Mouse (Mus musculus): ENCODE measurements around the gene Csnk1d.

The Csnk1d gene

DNA sequence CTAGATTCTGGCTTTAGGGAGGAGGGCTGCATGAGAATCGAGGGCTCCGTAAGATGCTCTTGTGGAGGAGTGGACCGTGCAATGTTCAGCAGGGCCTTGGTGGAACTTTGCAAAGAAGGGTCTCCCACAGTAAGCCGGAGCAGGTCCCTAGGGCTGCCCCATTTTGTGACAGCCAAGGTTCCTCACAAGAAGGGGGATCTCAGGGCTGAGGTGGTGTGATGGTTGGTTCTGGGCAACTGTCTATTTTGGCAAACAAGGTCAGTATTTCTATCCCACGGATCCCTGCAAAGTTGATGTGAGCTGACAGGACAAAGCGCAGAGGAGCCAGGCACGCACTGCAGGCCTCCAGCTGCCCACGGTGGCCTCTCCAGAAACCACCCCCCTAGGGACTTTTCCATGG is 39.9 kb downstream of the Csnk1d start:
- no peak for DNase-seq

DNA sequence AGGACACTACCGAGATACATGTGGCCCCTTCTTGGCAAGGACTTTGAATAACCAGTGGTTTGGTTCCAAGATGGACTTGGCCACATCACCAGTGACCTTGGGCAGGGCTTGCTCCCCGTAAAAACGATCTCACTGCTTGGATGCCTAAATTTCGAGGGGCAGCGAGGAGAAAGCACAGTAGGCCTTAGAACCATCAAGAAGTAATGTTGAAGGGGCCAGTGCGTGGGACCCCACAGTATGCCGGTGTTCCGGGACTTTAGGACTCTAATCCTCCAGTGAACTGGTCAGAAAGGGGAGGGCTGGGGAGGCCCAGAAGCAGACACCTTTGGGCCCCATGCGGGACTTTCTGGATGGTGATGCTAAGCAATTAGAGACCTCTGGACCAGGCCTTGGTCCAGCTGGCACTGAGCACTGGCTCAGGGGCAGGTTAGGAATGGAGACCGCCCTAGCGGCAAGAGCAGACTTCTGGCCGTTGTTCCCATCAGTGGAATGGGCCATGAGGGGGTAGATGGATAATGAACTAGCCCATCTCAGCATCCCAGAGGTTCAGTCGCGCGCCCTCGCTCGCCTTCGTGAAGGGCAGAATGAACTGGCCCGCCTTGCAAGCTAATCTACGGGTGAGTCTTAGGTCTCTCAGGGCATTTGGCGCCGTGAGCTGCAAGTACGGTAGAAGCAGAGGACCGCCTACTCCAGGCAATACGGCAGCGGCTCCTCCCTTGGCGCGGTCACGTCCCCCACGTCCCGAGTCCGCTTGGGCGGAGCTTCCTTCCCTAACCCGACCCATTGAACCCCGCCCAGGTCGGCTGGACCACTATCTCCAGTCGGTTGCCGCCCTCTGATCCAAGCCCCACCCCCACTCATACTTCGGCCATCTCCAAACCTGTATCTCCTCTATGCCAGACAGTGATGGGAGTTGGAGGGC is 40.6 kb downstream of the Csnk1d start:
- peak; percentile 86 for DNase-seq

DNA sequence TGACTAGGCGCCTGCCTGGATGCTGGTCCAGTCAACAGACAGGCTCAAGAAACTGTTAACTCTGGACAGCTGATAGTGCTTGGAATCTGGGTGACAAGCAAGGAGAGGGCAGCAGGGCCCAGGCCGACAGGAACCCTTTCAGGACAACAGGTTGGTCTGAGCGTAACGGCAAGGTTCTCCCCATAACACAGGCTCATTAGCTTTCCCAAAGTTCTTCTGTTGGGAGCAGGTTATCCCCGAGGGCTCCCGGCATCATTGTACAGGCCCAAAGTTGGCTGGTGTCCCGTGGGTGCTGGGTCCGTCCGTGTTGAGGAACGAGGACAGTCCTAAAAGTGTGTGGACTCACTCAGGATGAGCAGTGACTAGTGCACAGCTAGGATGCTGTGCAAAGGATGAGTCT is 41.3 kb downstream of the Csnk1d start:
- DNase-seq, result no peak

DNA sequence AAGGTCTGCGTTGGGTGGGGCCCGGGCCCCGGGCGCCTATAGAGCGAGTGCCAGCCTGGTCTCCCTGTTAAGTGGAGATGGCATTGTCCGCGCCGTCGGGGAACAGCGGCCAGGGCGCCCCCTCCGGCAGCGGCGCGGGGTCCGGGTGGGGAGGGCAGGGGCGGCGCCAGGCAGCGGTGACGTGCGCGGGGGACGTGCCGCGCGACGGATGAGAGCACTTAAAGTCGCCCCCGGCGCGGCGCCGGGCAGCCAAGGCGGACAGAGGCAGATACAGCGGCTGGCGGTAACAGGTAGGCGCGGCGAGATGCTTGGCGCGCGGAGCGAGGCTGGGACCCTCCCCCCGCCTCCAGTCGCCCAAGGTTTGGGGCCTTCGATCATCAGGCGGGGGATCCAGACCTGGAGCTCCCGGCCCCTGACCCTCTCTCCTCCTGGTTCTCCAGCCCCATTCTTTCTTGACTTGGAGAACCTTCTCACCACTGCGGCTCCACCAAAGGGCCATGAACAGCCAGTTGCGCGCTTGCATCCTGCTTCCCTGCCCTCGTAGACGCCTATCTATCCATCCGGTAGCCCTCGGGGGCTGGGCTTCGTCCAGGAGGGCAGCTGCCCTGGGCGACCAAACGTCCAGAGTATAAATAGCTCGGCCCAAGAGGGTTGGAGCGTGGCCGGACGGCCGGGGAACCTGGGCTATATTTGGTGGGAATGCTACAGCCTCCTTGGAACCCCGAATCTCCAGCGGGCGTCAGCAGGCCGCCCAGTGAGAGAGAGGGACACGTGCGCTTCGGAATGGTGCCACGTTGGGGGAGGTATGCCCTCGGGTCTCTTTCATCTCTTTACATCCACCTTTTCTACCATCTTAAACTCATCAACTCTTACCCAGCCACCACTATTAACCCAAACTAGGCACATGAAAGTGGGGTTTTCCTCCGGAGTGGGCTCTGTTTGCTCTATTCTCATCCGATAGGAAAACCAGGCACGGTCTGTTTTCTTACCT is 42.0 kb downstream of the Csnk1d start:
- DNase-seq, result no peak

DNA sequence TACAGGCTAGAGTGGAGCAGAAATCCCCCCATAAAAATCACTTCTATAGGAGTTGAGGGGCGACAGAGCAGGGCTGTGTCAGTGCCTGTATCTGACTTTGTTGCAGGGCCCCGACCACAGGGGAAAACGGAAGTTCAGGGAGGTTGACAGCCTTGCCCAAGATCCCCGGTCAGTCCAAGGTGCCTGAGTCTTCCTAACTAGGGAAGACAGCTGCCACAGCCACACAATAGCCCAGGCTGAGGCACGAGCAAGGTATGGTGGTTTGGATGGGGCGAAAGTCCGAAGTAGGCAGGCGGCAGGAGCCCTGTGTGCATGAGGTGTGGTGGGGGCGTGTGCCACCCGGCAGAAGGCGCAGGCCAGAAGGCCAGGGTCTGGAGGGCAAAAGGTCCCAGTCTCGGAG is 42.8 kb downstream of the Csnk1d start, which contains the start of gene Slc16a3:
Gene Slc16a3, plus strand, starts transcription at position 153 of the 400 bp plus-strand sequence.
- no peak for DNase-seq

DNA sequence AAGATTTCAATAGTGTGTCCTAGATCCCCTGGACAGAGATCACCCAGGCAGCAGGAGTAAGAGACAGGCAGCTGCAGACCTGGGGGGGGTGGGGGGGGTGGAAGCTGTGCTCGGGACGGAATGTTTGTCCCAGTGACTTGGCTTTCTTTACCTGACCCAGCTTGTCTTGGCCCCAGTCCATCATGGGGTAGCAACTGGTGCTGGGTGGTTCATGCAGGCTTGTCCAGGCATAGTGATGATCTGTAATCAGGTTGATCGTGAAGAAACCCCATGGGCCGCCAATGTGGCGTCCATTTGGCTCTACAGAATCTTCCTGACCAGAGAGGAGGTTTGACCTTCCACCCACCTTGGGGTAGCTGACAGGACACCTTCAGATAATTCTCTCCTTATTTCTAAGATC is 45.2 kb downstream of the Csnk1d start:
- no peak for DNase-seq

DNA sequence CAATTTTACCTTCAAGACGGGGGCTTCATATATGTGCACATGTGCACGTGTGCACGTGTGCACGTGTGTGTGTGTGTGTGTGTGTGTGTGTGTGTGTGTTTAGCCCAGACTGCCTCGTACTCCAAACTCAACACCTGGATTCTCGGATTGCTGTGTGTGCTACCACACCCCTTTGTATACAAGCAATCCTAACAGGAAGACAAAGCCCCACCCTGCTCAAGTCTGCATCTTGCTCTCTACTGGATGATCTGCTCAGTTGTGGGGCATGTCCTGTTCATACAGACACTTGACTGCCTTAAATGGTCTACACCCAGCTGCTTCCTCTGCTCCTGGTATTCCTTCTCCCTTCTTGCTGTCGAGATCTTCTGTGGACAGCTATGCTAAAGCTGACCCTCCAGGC is 45.9 kb downstream of the Csnk1d start:
- no peak for DNase-seq

DNA sequence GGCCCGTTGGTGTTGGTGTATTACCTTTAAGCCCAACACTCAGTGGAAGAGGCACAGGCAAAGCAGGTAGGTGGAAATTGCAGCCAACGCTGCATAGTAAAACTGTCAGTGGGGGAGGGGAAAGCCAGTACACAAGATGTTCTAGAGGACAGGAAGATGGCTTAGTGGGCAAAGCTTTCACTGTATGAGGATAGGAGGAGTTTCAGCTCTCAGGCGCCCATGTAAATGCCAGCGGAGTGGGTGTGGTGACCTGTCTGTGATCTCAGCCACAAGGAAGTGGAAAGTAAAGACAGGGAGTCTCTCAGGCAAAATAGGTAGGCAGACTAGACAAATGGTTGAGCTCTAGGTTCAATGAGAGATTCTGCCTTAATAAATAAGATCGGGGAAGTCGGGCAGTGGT is 50.2 kb downstream of the Csnk1d start:
- no peak for DNase-seq

DNA sequence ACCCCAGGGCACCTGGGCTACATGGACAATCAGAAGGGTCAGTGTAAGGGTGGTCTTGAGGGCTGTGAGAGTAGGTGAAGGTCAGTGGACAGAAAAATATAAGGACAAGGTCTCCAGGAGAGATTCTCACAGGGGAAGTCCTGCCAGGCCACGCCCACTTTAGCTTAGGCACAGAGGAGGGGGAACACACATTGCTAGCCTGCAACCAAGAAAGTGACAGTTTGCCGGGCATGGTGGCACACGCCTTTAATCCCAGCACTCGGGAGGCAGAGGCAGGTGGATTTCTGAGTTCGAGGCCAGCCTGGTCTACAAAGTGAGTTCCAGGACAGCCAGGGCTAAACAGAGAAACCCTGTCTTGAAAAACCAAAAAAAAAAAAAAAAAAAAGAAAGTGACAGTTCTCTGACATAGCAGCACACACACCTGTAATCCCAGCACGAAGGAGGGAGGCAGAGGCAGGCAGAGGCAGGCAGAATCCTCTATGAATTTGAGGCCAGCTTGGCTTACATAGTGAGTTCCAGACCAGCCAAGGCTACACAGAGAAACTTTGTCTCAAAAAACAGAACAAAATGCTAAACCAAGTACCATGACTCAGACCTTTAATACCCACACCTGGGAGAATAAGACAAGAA is 51.3 kb downstream of the Csnk1d start:
- DNase-seq, result no peak

DNA sequence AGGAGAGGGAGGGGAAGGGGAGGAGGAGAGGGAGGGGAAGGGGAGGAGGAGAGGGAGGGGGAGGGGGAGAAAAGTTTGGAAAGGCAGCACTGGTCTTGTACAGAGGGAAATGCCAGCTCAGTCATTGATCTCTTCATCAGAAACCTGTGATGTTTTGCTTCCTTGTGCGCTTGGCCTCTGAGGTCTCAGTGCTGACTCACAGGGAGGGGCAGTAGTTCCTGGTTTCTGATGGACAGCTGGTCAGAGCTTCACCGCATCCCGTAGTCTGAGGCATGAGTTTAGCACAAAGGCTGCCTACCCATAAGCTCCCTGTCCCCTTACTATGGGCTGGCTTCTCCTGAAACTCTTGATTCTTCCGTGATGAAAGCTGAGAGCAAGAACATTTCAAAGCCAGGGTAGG is 52.3 kb downstream of the Csnk1d start:
- no peak for DNase-seq

DNA sequence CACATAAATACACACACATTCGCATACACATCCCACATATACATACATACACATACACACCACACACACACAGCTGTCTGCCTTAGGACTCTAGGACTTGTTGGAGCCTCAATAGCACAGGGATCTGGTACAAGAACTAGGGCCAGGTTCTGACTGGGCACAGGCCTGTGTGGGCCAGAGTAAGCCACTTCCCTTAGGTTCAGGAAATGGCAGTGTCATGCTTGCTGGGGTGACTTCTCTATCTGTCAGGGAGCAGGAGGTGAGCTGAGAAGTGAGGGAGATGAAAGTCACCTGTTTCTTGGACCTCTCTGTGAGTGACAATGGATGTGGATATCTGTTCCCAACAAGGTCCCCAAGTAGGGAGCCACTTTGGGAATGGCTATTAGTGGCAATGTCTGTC is 53.2 kb downstream of the Csnk1d start:
- DNase-seq, result no peak

DNA sequence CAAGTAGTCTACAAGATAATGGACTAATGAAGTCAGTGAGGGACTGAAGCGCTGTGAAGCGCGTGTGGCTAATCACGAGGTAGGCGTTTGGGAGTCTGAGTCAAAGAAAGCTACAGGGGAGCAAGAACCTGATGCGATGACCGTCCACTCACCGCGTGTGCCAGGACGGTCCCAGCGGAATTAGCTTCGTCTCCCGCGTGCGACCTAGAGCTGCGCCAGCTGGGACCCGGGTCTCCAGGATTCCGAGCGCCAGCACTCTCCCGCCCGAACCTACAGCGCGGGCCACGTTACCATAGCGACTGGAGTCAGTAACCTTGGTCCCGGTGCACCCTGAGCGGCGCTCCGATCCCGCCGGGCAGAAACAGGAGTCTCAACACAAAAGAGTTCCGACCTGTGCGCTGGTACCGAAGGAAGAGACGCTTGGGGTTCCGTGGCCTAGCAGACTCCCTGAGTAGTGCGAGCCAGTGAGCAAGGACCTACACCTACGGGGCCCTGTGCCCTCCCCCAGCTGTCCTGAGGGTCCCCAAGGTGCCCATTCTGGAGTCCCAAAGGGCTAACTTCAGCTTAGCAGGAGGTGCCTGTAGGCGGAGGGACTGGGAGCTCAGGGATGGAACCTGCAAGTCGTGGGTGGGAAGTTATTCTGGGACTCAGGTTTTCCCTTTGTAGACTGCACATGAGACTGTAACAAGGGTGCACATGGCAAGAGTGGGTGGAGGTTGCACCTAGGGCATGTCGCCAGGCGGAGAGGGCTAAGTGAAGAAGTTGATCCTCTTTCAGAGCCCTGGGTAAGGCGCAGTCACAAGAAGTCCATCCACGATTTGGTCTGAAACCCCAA is 58.3 kb downstream of the Csnk1d start, which contains the start of gene Ccdc57:
Gene Ccdc57, minus strand, starts transcription at position 309 of the 835 bp plus-strand sequence.
- peak; percentile 93 for DNase-seq

DNA sequence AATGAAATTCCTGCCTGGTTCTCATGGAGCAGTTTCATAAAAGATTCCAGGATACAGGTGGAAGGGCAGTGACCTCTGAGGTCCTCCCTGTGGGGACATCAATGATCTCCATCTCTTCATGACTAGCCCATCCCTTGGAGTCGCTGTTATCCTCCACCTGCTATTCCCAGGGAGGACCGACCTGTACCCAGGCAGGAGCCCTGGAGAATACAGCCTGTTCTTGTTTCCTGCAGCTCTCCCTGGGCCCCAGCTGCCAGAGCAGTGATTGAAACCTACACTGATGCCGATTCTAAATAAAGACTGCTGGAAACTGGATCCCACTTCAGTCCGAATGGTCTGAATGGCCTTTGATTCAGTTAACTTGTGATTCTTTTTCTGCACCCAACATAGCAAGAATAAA is 59.7 kb downstream of the Csnk1d start:
- DNase-seq, result no peak

DNA sequence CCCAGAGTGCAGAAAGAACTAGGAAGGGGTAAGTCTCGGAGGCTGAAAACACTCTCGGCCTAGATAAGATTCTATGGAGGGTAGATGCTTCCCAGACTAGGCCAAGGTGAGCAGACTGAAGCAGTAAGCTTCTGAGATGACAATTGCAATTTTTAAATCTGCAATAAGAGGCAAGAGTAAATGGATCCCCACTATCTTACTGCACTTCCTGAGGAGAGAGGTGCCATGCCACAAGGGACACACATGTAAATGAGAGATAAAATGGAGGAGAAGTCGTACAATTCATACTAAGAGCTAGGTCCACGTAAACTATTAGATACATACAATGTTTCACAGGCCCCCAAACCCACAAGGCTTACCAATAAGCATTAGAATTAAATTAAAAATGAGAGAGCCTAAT is 62.7 kb downstream of the Csnk1d start:
- DNase-seq, result no peak

DNA sequence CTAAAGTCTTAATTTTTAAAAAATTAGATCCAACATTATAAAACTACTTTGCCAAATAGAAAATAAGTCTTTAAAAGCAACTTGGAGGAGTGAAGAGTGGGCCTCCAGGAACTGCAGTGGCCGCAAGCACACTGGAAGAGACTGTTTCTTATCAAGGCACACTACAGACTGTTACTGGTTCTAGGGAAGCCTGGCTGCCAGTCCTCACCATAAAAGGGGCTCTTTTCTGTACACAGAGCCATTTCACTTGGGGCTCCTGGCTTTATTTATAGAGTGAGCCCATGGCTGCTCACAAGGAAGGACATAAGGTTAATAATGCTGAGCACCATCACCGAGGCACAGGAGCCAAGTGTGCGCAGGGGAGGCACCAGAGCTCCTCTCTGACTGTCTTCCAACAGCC is 68.6 kb downstream of the Csnk1d start:
- DNase-seq, result no peak

DNA sequence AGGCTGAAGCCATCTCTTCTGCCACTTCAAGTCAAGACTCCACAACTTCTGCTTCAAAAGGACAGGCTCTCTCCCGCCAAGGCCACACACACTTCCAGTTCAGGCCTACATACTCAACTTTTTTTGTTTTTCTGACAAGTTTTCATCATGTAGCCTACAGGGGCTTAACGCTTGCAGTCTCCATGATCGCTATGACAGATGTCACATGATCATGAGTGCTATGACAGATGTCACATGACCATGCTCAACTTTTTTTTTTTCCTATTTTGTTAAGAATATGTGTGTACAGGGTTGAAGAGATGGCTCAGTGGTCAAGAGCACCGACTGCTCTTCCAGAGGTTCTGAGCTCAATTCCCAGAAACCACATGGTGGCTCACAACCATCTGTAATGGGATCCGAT is 73.4 kb downstream of the Csnk1d start:
- DNase-seq, result no peak

DNA sequence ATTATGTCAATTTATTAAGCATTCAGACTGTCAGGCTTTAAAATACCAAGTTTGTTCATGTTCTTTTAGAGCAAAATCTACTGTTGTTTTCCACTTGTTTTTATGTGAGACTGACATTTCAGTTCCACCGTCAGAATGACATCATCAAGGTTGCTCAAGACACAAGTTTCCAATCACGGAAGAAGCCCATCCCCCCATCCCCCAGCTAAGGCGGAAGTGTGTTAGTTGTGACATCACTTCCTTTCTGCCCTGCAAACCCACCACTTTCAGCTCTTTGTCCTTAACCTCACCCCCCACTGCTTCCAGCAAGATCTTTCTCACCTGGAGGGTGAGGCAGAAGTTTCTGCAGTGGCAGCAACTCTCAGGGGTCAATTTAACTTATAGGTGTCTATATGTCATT is 74.7 kb downstream of the Csnk1d start:
- no peak for DNase-seq

DNA sequence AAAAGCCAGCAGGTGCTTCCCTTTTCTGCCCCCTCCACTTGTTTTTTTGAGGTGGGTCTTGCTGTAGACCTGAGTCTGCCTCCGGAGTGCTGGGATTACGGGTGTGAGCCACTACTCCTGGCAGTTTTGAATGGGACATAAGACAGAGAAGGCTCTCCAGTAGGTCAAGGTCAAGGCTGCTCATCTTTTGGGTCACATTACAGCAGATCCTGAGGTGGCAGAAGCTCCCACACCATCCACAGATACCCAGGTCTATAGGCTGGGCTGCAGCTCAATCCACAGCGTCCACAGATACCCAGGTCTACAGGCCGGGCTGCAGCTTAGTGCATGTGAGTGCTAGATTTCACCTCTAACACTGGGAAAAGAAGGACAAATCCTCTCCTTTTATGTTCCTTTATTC is 77.3 kb downstream of the Csnk1d start:
- DNase-seq, result no peak
